Mouse (Mus musculus): ENCODE measurements around the gene Traf3ip3. TPM values are rescaled to one million over a fixed set of nuclear protein-coding genes. Genes with fewer than 3 reads are reported as not detected.
A peak's percentile ranks its signal among the peaks of the same experiment; 100 is the strongest.

Gene Traf3ip3
- polyA plus RNA-seq, 1 experiment from 2014 or later, result 8.3 TPM

GRCm38 (mm10) chr1:193241436-193241835, 39.9 kb upstream of the Traf3ip3 start:
- H3K27me3 ChIP-seq (ENCODE audit: insufficient read depth, low read length), result no peaks in the 10 kb centered on the region
- DNase-seq (no peak), ATAC-seq (no peak)
- peak overlapping the region; percentile 46 for H3K27ac ChIP-seq (ENCODE audit: low read depth)
- no peaks in the 10 kb centered on the region; the same call in 1 of the 2 replicates for H3K4me1 ChIP-seq (ENCODE audit: insufficient read depth)
- no peaks in the 10 kb centered on the region for H3K36me3 ChIP-seq (replicated peaks; ENCODE audit: insufficient read depth, low read length)
- 58% methylated on average over 4 of the region's 4 CpGs for WGBS (ENCODE audit: insufficient replicate concordance)
- peak overlapping the region; percentile 24 for H3K4me3 ChIP-seq (ENCODE audit: low read depth, low read length)
- no peak overlapping the region; the same call in 1 of the 2 replicates for H3K9ac ChIP-seq (replicated peaks)
- TF ChIP-seq EP300 (IDR thresholded peaks at IDR 0.05; ENCODE audit: low read depth) (no peak), CTCF (IDR thresholded peaks at IDR 0.05; ENCODE audit: low read depth) (no peak)
- H3K4me2 ChIP-seq (ENCODE audit: low read depth, low read length), result peak overlapping the region; percentile 57
- no peaks in the 10 kb centered on the region for H3K9me3 ChIP-seq (ENCODE audit: low read length)

DNA sequence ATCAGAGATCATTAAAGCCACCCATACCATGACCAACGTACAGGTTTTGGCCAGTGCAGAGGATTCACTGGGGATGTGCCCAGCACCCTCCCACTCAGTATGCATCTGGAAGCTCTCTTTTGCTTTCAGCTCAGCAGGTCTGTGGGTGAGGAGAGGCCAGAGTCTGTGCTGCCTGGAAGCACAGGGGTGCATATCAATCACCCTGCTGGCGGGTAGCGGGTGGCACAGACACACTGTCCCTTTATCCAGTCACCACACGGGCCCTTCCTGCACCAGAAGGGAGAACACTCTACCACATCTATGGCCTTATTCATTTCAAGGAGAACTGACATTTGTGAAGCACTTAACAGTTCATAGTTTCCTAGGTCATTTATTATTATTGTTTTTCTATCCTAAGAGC, 36.9 kb upstream of the Traf3ip3 start:
- no peak overlapping the region for H3K9ac ChIP-seq (replicated peaks)
- no peak for TF ChIP-seq EP300 (IDR thresholded peaks at IDR 0.05; ENCODE audit: low read depth)
- TF ChIP-seq CTCF (IDR thresholded peaks at IDR 0.05; ENCODE audit: low read depth), result no peak
- ATAC-seq, result no peak
- no peak overlapping the region for H3K4me3 ChIP-seq (ENCODE audit: low read depth, low read length)
- WGBS (ENCODE audit: insufficient replicate concordance), result 62% methylated on average over 4 of the region's 4 CpGs
- H3K4me2 ChIP-seq (ENCODE audit: low read depth, low read length), result no peak overlapping the region
- no peaks in the 10 kb centered on the region for H3K9me3 ChIP-seq (ENCODE audit: low read length)
- H3K4me1 ChIP-seq (ENCODE audit: insufficient read depth), result no peaks in the 10 kb centered on the region; the same call in none of the 2 replicates
- no peaks in the 10 kb centered on the region for H3K36me3 ChIP-seq (replicated peaks; ENCODE audit: insufficient read depth, low read length)
- no peak overlapping the region for H3K27ac ChIP-seq (ENCODE audit: low read depth)
- DNase-seq, result no peak
- H3K27me3 ChIP-seq (ENCODE audit: insufficient read depth, low read length), result no peaks in the 10 kb centered on the region

- ATAC-seq, result no peak
- no peak overlapping the region for H3K27ac ChIP-seq (ENCODE audit: low read depth)
- H3K27me3 ChIP-seq (ENCODE audit: insufficient read depth, low read length), result no peaks in the 10 kb centered on the region
- no peaks in the 10 kb centered on the region for H3K9me3 ChIP-seq (ENCODE audit: low read length)
- 74% methylated on average over 7 of the region's 7 CpGs for WGBS (ENCODE audit: insufficient replicate concordance)
- H3K4me3 ChIP-seq (ENCODE audit: low read depth, low read length), result no peak overlapping the region
- no peak for TF ChIP-seq EP300 (IDR thresholded peaks at IDR 0.05; ENCODE audit: low read depth)
- TF ChIP-seq CTCF (IDR thresholded peaks at IDR 0.05; ENCODE audit: low read depth), result no peak
- no peak overlapping the region for H3K4me2 ChIP-seq (ENCODE audit: low read depth, low read length)
- DNase-seq, result no peak
- H3K36me3 ChIP-seq (replicated peaks; ENCODE audit: insufficient read depth, low read length), result 0 out of 2 replicates have a peak, but pooled peaks cover 3% of the 10 kb centered on the region
- H3K9ac ChIP-seq (replicated peaks), result no peak overlapping the region
- H3K4me1 ChIP-seq (ENCODE audit: insufficient read depth), result peaks cover 15% of the 10 kb centered on the region
These were observed 33.4 kb upstream of the Traf3ip3 start for GRCm38 (mm10) chr1:193234930-193235329.

GRCm38 (mm10) chr1:193234130-193234645, 32.7 kb upstream of the Traf3ip3 start:
- Histone ChIP-seq H3K27ac (ENCODE audit: low read depth) (no peak overlapping the region), H3K9me3 (ENCODE audit: low read length) (no peaks in the 10 kb centered on the region), H3K4me3 (ENCODE audit: low read depth, low read length) (no peak overlapping the region), H3K9ac (replicated peaks) (no peak overlapping the region), H3K4me2 (ENCODE audit: low read depth, low read length) (no peak overlapping the region), H3K4me1 (ENCODE audit: insufficient read depth) (peaks cover 20% of the 10 kb centered on the region), H3K27me3 (ENCODE audit: insufficient read depth, low read length) (no peaks in the 10 kb centered on the region), H3K36me3 (replicated peaks; ENCODE audit: insufficient read depth, low read length) (0 out of 2 replicates have a peak, but pooled peaks cover 3% of the 10 kb centered on the region)
- no peak for DNase-seq
- no peak for ATAC-seq
- TF ChIP-seq EP300 (IDR thresholded peaks at IDR 0.05; ENCODE audit: low read depth), result no peak
- no peak for TF ChIP-seq CTCF (IDR thresholded peaks at IDR 0.05; ENCODE audit: low read depth)
- WGBS (ENCODE audit: insufficient replicate concordance), result 82% methylated on average over 2 of the region's 2 CpGs

GRCm38 (mm10) chr1:193232732-193233131, 31.2 kb upstream of the Traf3ip3 start:
- WGBS (ENCODE audit: insufficient replicate concordance), result 69% methylated on average over 2 of the region's 2 CpGs

GRCm38 (mm10) chr1:193230935-193231334, 29.4 kb upstream of the Traf3ip3 start:
- peak overlapping the region; percentile 71 for H3K27ac ChIP-seq (ENCODE audit: low read depth)

More at GRCm38 (mm10) chr1:193232732-193233131, 31.2 kb upstream of the Traf3ip3 start:
- Histone ChIP-seq H3K4me3 (ENCODE audit: low read depth, low read length) (no peak overlapping the region), H3K36me3 (replicated peaks; ENCODE audit: insufficient read depth, low read length) (0 out of 2 replicates have a peak, but pooled peaks cover 3% of the 10 kb centered on the region), H3K27ac (ENCODE audit: low read depth) (no peak overlapping the region), H3K4me1 (ENCODE audit: insufficient read depth) (peaks cover 22% of the 10 kb centered on the region), H3K27me3 (ENCODE audit: insufficient read depth, low read length) (no peaks in the 10 kb centered on the region), H3K4me2 (ENCODE audit: low read depth, low read length) (no peak overlapping the region), H3K9me3 (ENCODE audit: low read length) (no peaks in the 10 kb centered on the region), H3K9ac (replicated peaks) (no peak overlapping the region)
- no peak for DNase-seq
- no peak for ATAC-seq
- TF ChIP-seq CTCF (IDR thresholded peaks at IDR 0.05; ENCODE audit: low read depth) (no peak), EP300 (IDR thresholded peaks at IDR 0.05; ENCODE audit: low read depth) (no peak)

More at GRCm38 (mm10) chr1:193230935-193231334, 29.4 kb upstream of the Traf3ip3 start:
- Histone ChIP-seq H3K27me3 (ENCODE audit: insufficient read depth, low read length) (no peaks in the 10 kb centered on the region), H3K9me3 (ENCODE audit: low read length) (no peaks in the 10 kb centered on the region), H3K4me1 (ENCODE audit: insufficient read depth) (peaks cover 22% of the 10 kb centered on the region), H3K4me3 (ENCODE audit: low read depth, low read length) (no peak overlapping the region), H3K4me2 (ENCODE audit: low read depth, low read length) (no peak overlapping the region), H3K36me3 (replicated peaks; ENCODE audit: insufficient read depth, low read length) (0 out of 2 replicates have a peak, but pooled peaks cover 3% of the 10 kb centered on the region), H3K9ac (replicated peaks) (no peak overlapping the region)
- 23% methylated on average over 5 of the region's 5 CpGs for WGBS (ENCODE audit: insufficient replicate concordance)
- TF ChIP-seq CTCF (IDR thresholded peaks at IDR 0.05; ENCODE audit: low read depth) (no peak), EP300 (IDR thresholded peaks at IDR 0.05; ENCODE audit: low read depth) (no peak)
- no peak for DNase-seq
- ATAC-seq, result no peak

Data from liver, postnatal 0 days (tissue).